Mouse (Mus musculus) brain, embryonic 14.5 days (tissue): Measurements from ENCODE around the gene Mettl26. TPM values are rescaled to one million over a fixed set of nuclear protein-coding genes. Genes with fewer than 3 reads are reported as not detected.

Experiments used
- DNase-seq: peaks from one replicate; pipeline ENCODE4 v3.0.0-alpha.2; 2011; ENCODE audit warnings: low read depth
- CTCF ChIP-seq: fragments of 200-500 bp; IDR thresholded peaks from 2 replicates; pipeline ENCODE4 v1.5.1; 2012; ENCODE audit warnings: inconsistent platforms, mild to moderate bottlenecking, moderate library complexity, borderline replicate concordance; ENCODE audit not compliant: insufficient read depth, insufficient read length; ENCODE audit errors: extremely low read depth
- POLR2A ChIP-seq: fragments of 200-500 bp; IDR thresholded peaks from 2 replicates; pipeline ENCODE4 v1.6.1; 2012; ENCODE audit warnings: mild to moderate bottlenecking, inconsistent platforms, borderline replicate concordance; ENCODE audit not compliant: poor library complexity, insufficient read depth, insufficient read length, severe bottlenecking; ENCODE audit errors: extremely low read depth
- polyA plus RNA-seq: library from polyadenylated mRNA; depleted of rRNA; stranded (reverse); fragments of >200 nt; gene quantifications from 2 replicates; pipeline ENCODE4 v1.2.3, GENCODE M21; 2012

Mettl26 gene
- polyA plus RNA-seq, 1 experiment: 71.4 TPM

- no peak for TF ChIP-seq CTCF
- TF ChIP-seq POLR2A: no peak
- no peak for DNase-seq
These were observed 2.2 kb upstream of the Mettl26 start for GRCm38 (mm10) chr17:25872676-25873075.

GRCm38 (mm10) chr17:25873405-25874147 lies 1.3 kb upstream of the Mettl26 start:
- TF ChIP-seq POLR2A: no peak
- no peak for TF ChIP-seq CTCF
- no peak for DNase-seq

- TF ChIP-seq POLR2A: no peak
- TF ChIP-seq CTCF: no peak
- no peak for DNase-seq
These were observed 640 bp upstream of the Mettl26 start for GRCm38 (mm10) chr17:25874148-25874720.

- DNase-seq: peak; percentile 96
- TF ChIP-seq POLR2A (peak; percentile 80; the same call in 1 of the 2 replicates), CTCF (no peak)
These were observed 580 bp downstream of the Mettl26 start for GRCm38 (mm10) chr17:25875171-25876136.

- no peak for DNase-seq
These were observed 1.6 kb downstream of the Mettl26 start for GRCm38 (mm10) chr17:25876347-25876915.

GRCm38 (mm10) chr17:25877025-25877424 lies 2.2 kb downstream of the Mettl26 start:
- TF ChIP-seq POLR2A (no peak), CTCF (no peak)

More at GRCm38 (mm10) chr17:25876347-25876915, 1.6 kb downstream of the Mettl26 start:
- TF ChIP-seq CTCF (no peak), POLR2A (no peak)

GRCm38 (mm10) chr17:25877741-25878610 lies 3.1 kb downstream of the Mettl26 start:
- TF ChIP-seq POLR2A (no peak), CTCF (no peak)
- no peak for DNase-seq

More at GRCm38 (mm10) chr17:25877025-25877424, 2.2 kb downstream of the Mettl26 start:
- no peak for DNase-seq

- DNase-seq: no peak
- TF ChIP-seq CTCF (no peak), POLR2A (no peak)
These were observed 3.8 kb downstream of the Mettl26 start for GRCm38 (mm10) chr17:25878611-25879180.

GRCm38 (mm10) chr17:25879261-25879660 lies 4.4 kb downstream of the Mettl26 start:
- no peak for TF ChIP-seq POLR2A
- peak; percentile 48; the same call in 1 of the 2 replicates for TF ChIP-seq CTCF
- no peak for DNase-seq
